23 mouse cellular contexts compared by ENCODE assay signal in the genomic region with DNA sequence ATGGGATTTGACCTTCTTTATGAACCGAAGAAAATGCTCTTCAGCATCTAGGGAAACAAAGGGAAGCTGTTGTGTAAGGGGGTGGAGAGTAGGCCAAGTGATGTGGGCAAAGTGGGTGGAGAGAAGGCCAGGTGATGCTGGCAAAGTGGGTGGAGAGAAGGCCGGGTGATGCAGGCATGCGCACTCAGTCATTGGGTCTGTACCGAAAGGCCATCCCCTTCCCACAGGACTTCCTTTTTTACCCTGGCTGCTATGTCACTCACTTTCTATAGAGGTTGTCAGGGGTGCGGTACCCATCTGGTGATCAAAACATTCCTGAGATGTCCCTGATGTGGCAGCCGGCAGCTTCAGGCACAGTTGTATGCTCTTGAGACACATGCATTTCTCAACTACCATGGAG.
DNase-seq lines count a peak whose midpoint lies in the region; ATAC-seq lines count a peak whose summit lies in the region.
"Had no signal": no experiment of that assay in that cellular context is flagged by ENCODE, and none has a peak within 500 bp of the region (broad histone marks: within the 10 kb centered on the region; RNA-seq: fewer than 3 reads in every experiment).

No protein-coding gene starts in this region.

- no peak overlapping the region for H3K4me3 ChIP-seq in midbrain, embryonic 11.5 days (ENCODE audit: low read depth, low read length)
- no peak overlapping the region for H3K4me3 ChIP-seq in midbrain, embryonic 13.5 days (replicated peaks)
- H3K4me3 ChIP-seq in liver, embryonic 12.5 days = no peak overlapping the region
- H3K4me3 ChIP-seq: forebrain, embryonic 10.5 days; forebrain, embryonic 13.5 days; heart, adult 2 months; heart, embryonic 10.5 days; heart, embryonic 13.5 days; hindbrain, embryonic 15.5 days had no signal

- no peaks in the 10 kb centered on the region for H3K9me3 ChIP-seq in midbrain, embryonic 11.5 days (ENCODE audit: control insufficient read depth, low read length)
- no peaks in the 10 kb centered on the region for H3K9me3 ChIP-seq in midbrain, embryonic 13.5 days
- H3K9me3 ChIP-seq in liver, embryonic 12.5 days (replicated peaks) = no peaks in the 10 kb centered on the region
- H3K9me3 ChIP-seq: forebrain, embryonic 10.5 days; forebrain, embryonic 13.5 days; heart, embryonic 10.5 days; heart, embryonic 13.5 days; hindbrain, embryonic 15.5 days had no signal

- H3K36me3 ChIP-seq in midbrain, embryonic 11.5 days (ENCODE audit: control insufficient read depth, insufficient read depth, low read length) = no peaks in the 10 kb centered on the region
- no peaks in the 10 kb centered on the region for H3K36me3 ChIP-seq in midbrain, embryonic 13.5 days
- H3K36me3 ChIP-seq in liver, embryonic 12.5 days = no peaks in the 10 kb centered on the region
- H3K36me3 ChIP-seq: forebrain, embryonic 10.5 days; heart, embryonic 10.5 days; heart, embryonic 13.5 days; hindbrain, embryonic 15.5 days had no signal

- H3K27me3 ChIP-seq in midbrain, embryonic 11.5 days (ENCODE audit: control insufficient read depth, insufficient read depth, low read length) = no peaks in the 10 kb centered on the region; the same call in 1 of the 2 replicates
- H3K27me3 ChIP-seq in midbrain, embryonic 13.5 days = 0 out of 2 replicates have a peak, but pooled peaks cover 6% of the 10 kb centered on the region
- no peaks in the 10 kb centered on the region for H3K27me3 ChIP-seq in liver, embryonic 12.5 days (replicated peaks)
- H3K27me3 ChIP-seq: forebrain, embryonic 13.5 days had no signal

- H3K9ac ChIP-seq in midbrain, embryonic 11.5 days (ENCODE audit: low read length) = no peak overlapping the region
- H3K9ac ChIP-seq in midbrain, embryonic 13.5 days (replicated peaks) = no peak overlapping the region
- H3K9ac ChIP-seq in liver, embryonic 12.5 days = no peak overlapping the region
- H3K9ac ChIP-seq: forebrain, embryonic 13.5 days; heart, embryonic 13.5 days; hindbrain, embryonic 15.5 days had no signal

- peak; percentile 10 for DNase-seq in midbrain, embryonic 11.5 days (ENCODE audit: low spot score, missing footprints)
- peak; percentile 8 for DNase-seq in thymus, postnatal 25 days
- no peak for DNase-seq in thymus, adult 18-20 months
- peak; percentile 52 for DNase-seq in ZHBTc4 (ENCODE audit: low read depth, low spot score)
- DNase-seq: adrenal gland, adult 2 months; adrenal gland, postnatal 14 days; cerebellum, adult 11-12 months; cerebellum, adult 8-10 months; cerebellum, postnatal 10 days; gastrocnemius, postnatal 10 days; gastrocnemius, postnatal 36 days; heart, adult 2 months; heart, postnatal 14 days; heart, postnatal 4 days had no signal

- H3K4me2 ChIP-seq in midbrain, embryonic 11.5 days = no peak overlapping the region
- H3K4me2 ChIP-seq in midbrain, embryonic 13.5 days (replicated peaks) = no peak overlapping the region
- H3K4me2 ChIP-seq in liver, embryonic 12.5 days = no peak overlapping the region
- H3K4me2 ChIP-seq: forebrain, embryonic 13.5 days; heart, embryonic 13.5 days; hindbrain, embryonic 15.5 days had no signal

- no peak overlapping the region for H3K27ac ChIP-seq in midbrain, embryonic 11.5 days (ENCODE audit: low read depth, low read length)
- no peak overlapping the region for H3K27ac ChIP-seq in midbrain, embryonic 13.5 days
- no peak overlapping the region for H3K27ac ChIP-seq in liver, embryonic 12.5 days
- H3K27ac ChIP-seq: forebrain, embryonic 10.5 days; forebrain, embryonic 13.5 days; heart, adult 2 months; heart, embryonic 10.5 days; heart, embryonic 13.5 days; hindbrain, embryonic 15.5 days had no signal

- no peaks in the 10 kb centered on the region for H3K4me1 ChIP-seq in midbrain, embryonic 11.5 days (ENCODE audit: control insufficient read depth, insufficient read depth, low read length)
- H3K4me1 ChIP-seq in midbrain, embryonic 13.5 days (replicated peaks) = no peaks in the 10 kb centered on the region; the same call in 1 of the 2 replicates
- no peaks in the 10 kb centered on the region for H3K4me1 ChIP-seq in liver, embryonic 12.5 days
- H3K4me1 ChIP-seq: forebrain, embryonic 13.5 days; heart, embryonic 10.5 days; heart, embryonic 13.5 days; hindbrain, embryonic 15.5 days had no signal

- ATAC-seq in midbrain, embryonic 11.5 days (ENCODE audit: low FRiP score) = no peak
- no peak for ATAC-seq in midbrain, embryonic 13.5 days
- no peak for ATAC-seq in liver, embryonic 12.5 days
- no peak for ATAC-seq in cerebellum, adult (ENCODE audit: insufficient number of reproducible peaks, low FRiP score, low TSS enrichment)
- ATAC-seq: forebrain, embryonic 13.5 days; forebrain, embryonic 16.5 days had no signal

- 84% methylated on average over 6 of the region's 6 CpGs for WGBS in midbrain, embryonic 11.5 days
- WGBS in midbrain, embryonic 13.5 days = 83% methylated on average over 6 of the region's 6 CpGs
- 74% methylated on average over 6 of the region's 6 CpGs for WGBS in liver, embryonic 12.5 days (ENCODE audit: insufficient replicate concordance)

Comparison
In these comparisons a context has a peak if more than half of its experiments do, and no peak if none do; other contexts are left out.
1. DNase-seq: peak in midbrain, embryonic 11.5 days (single experiment), thymus, postnatal 25 days (single experiment) and ZHBTc4 (single experiment); none in thymus, adult 18-20 months (0 of 2).